Mouse (Mus musculus): ENCODE results near the gene Xpnpep3.
"Not testable (repeated sequence)": the region's sequence is repeated elsewhere in the genome, so short reads cannot be mapped to it uniquely, and the experiment has no call there.

The Xpnpep3 gene

GRCm38 (mm10) chr15:81405008-81405407, 5.1 kb downstream of the Xpnpep3 start:
- DNase-seq, result no peak

DNA sequence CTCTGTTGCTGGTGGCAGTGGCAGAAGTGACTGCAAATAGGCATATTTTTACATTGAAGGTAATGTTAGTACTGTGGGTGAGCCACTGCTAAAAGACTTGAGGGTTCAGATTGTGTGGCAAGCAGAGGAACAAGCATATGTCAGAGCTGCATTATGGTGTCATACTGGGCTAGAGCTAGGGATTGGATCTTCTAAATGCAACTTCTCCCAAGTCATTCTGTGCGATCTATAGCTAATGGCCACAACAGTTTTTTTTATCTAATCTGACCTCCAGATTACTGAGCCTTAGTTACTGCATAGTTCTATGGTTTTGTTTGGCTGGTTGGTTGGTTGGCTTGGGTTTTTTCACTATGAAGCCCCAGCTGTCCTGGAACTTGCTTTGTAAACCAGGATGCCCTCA, 8.3 kb downstream of the Xpnpep3 start, which contains the start of gene Dnajb7:
Dnajb7 (minus strand) TSS at position 101 of the 400 bp plus-strand sequence.
- DNase-seq, result no peak

DNA sequence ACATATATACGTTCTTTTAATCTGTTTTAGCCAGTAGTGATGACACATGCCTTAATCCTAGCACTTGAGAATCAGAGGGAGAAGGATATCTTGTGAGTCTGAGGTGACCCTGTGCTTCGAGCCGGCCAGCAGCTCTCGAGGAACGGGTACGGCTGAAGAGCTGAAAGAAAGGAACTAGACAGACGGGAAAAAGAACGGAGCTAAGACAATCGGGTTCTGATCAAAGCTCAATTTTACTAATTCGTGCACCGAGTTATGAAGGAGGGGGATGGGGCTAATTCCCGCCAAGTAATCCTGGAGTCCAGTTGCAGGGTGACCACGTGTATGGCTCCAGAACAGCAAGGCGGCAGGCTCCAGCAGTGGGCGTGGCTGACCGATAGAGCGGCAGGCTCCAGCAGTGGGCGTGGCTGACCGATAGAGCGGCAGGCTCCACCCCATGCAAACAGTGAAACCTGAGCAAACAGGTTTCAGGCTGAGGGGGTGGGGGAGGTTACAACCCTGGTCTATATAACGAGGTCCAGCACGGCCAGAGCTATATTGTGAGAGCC, 16.9 kb downstream of the Xpnpep3 start:
- DNase-seq, result peak; percentile 85 to 88

DNA sequence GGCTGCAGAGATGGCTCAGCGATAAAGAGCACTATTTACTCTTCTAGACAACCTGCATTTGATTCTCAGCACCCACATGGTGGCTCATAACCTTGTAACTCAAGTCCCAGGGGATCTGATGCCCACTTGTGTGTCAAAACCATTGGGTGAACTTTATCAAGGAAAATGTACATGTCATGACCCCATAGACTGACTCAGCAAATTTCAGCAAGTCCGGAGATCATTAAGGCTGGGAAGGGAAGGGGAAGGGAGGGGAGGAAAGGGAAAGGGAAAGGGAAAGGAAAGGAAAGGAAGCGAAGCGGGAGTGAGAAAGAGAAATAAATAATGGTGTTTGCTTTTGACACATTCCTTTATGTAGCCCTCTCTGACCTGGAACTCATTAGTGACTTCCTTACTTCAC, 18.1 kb downstream of the Xpnpep3 start:
- no peak for DNase-seq

- DNase-seq, result no peak
These were observed 21.5 kb downstream of the Xpnpep3 start for GRCm38 (mm10) chr15:81421454-81421853.

DNA sequence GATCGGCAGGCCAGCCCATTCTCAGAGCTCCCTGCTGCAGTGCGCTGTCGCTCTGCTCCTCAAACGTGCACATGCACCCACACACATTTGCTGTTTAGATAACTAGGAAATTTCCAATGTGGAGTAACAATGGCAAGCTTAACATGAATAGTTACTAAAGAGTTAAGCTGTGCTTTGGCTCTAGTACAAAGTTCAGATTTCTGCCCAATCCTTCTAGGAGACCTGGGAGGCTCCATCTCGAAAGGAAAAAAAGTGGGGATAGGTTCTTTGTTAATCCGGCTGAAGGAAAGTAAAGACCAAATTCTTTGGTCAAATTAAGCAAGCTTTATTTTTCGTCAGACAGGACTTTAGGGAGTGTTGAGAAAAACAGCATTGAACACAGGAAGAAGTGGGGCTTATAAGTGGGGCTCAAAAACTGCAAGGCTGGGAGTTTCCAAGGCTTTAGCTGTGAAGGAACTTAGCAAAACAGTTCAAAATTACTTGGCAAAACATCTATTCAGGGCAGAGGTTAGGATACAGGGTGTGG, 22.3 kb downstream of the Xpnpep3 start:
- no peak for DNase-seq

DNA sequence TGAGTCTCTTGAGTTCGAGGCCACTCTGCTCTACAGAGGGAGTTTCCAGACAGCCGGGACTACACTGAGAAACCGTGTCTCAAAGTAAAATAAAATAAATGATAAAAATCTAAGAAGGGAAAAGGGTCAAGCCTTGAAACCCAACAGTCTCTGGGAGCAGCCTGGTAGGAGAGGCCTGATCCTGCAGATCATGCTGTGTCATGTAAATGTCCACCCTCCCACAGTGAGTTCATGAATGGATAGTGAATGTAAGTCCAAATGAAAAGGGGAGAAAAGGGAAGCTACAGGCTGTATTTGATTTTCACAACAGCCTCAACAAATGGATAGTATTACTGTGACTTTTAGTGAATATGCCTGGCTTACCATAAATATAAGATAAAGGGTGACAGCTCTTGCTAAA, 25.4 kb downstream of the Xpnpep3 start:
- DNase-seq, result no peak

- no peak for DNase-seq
These were observed 28.0 kb downstream of the Xpnpep3 start for GRCm38 (mm10) chr15:81427947-81428346.

DNA sequence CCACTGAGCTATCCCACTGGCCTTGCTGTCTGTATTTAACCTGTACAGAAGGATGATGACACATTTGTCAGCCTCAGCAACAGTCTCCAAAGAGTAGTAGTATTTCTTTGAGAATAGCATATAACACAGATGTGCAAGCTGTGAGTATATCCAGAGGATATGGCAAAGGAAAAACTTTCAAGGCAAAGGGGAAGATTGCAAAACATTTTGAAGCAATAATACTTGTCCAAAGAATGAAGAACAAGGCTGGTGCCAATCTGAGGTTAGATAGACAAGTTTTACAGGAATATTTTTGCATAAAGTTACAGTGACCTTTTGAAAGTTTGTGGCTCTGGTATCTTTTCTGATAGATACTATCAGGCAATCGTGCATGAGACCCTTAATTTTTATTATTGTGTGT, 31.3 kb downstream of the Xpnpep3 start:
- no peak for DNase-seq

- DNase-seq, result no peak
These were observed 38.4 kb downstream of the Xpnpep3 start for GRCm38 (mm10) chr15:81438345-81438744.

DNA sequence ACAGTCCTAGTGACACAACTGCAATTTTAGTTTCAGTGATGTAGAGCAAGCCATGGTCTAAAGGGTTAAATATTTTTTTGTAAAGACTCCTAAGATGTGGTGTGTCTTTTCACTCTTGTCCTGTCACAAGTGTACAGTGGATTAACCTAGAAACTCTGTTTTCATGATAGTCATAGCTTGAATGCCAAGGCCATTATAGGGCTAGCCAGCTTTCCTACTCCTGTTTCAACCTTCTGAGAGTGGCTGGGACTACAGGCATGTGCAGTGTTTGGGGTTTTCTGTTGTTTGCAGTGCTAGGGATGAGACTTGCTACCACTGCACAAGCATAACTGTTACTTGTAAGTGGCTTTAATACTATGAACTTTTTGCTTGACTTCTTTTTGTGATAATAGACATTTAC, 39.3 kb downstream of the Xpnpep3 start:
- no peak for DNase-seq

GRCm38 (mm10) chr15:81448463-81448862, 48.5 kb downstream of the Xpnpep3 start:
- peak in 1 of 2 experiments; percentile 63 for DNase-seq

DNA sequence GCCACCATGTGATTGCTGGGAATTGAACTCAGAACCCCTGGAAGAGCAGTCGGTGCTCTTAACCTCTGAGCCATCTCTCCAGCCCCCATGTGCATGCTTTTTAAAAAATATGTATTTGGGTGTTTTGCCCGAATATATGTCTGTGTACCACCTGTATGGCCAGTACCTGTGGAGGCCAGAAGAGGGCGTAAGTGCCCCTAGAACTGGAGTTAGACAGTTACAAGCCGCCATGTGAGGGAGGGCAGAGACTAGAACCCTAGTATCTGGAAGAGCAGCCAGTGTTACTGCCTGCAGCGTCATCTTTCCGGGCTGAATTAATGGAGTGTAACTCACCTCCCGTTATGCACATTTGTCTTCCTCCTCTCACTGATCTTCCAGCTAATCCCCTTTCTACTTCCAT, 61.6 kb downstream of the Xpnpep3 start:
- DNase-seq, result no peak

DNA sequence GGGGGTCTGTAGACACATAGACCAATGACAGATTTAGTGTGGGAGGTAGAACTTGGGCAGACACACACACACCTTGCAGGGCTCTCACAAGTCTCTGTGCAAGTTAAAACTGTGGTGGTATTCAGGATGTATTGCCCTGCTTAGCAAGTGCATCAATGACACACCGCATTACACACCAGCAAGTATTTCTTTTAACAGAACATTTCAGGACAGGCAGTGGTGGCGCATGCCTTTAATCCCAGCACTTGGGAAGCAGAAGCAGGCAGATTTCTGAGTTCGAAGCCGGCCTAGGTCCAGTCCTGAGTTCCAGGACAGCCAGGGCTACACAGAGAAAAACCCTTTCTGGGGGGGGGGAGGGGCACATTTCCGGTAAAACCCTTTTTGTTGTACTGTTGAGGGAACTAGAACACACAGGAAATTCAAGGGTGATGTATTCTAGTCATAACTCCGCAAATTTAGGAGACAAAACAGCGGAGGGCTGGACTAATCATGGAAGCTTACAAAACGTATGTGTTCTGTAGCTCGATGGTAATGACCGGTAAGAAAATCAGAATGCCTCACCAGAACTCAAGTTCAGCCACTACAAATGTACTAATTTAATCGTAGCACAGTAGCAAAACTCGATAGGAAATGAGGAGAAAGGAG, 65.2 kb downstream of the Xpnpep3 start:
- no peak for DNase-seq

DNA sequence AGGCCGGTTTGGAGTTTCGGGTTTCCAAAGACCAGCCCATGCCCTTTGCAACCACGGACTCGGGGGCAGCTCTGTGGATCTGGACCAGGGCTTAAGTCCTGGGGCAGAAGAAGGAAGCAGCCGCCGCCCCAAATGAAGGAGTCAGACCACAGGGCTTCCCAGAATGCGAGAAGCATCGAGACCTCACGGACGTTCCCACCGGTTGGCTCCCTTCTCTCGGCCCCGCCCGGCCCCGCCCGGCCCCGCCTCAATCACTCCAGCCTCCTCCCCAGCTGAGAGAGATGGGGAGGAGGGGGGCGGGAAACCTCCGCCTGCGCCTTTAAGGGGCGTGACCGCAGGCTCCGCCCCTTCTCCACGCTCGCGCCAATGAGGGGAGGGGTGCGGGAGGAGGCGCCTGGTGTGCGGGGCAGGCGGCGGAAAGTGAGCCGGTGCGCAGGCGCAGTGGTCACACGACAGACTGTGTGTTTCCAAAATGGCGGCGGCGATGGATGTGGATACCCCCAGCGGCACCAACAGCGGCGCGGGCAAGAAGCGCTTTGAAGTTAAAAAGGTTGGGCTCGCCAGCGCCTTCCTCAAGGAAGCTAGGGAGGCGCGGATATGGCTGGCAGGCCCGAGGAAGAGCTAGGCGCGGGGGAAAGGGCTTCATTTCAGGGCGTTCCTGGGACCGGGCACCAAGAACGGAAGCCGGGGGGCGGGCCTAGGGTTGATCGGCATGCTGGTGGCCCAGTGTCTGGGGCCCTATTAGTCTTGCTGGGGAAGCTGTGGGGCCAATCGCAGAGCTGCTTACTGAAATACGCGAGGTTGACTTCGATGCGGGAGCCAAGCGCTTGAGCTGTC, 66.2 kb downstream of the Xpnpep3 start, which contains the start of gene Rbx1:
Rbx1 (plus strand) TSS at position 396 of the 837 bp plus-strand sequence.
- peak; percentile 98 for DNase-seq

- no peak for DNase-seq
These were observed 66.8 kb downstream of the Xpnpep3 start for GRCm38 (mm10) chr15:81466738-81467113.

DNA sequence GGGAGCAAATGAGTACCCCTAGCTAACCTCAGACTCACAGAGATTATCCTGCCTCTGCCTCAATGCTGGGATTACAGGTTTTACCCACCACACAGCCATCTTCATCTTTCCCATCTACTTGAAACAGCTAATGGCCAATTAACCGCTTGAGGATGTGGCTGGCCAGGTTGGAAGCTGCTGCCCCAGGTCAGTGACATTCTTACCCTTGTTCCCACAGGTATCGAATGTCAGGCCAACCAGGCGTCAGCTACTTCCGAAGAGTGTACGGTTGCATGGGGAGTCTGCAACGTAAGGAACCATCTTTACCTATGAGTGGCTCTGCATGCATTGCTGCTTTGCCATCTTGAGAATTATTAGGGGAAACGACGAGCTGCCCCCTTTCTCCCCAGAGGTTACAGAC, 70.8 kb downstream of the Xpnpep3 start:
- no peak for DNase-seq

DNA sequence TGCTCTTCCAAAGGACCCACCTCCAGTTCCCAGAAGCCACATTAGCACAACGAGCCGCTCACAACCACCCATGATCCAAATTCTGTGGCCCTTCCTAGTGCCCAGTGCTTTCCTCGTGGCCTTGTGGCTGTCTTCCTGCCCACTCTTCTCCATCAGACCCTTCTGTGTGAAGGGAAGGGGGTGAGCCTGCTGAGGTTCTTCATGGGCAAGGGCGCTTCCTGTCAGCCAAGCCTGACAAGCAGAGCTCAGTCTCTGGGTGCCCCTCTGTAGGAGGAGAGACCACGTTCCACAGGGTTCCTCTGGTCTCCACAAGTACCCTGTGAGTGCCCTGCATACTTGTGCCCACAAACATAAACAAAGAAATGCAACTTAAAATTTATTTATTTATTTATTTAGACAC, 72.3 kb downstream of the Xpnpep3 start:
- DNase-seq, result no peak

DNA sequence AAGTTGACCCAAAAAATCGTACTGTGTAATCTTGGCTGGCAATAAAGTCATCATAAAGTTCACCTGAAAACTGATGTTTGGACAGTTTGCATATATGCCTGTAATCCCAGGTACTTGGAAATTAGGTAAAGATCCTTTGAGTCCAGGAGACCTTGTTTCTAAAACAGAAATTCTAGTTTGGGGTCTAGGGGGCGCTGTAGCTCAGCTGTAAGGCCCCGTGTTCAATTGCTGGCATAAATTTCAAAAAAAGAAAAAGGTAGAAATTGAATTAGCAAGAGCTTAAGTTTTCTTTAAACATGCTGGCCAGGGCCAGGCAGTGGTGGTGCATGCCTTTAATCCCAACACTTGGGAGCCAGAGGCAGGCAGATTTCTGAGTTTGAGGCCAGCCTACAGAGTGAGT, 75.7 kb downstream of the Xpnpep3 start:
- DNase-seq, result peak in 1 of 2 experiments; percentile 34

GRCm38 (mm10) chr15:81476597-81476996, 76.7 kb downstream of the Xpnpep3 start:
- DNase-seq, result no peak

DNA sequence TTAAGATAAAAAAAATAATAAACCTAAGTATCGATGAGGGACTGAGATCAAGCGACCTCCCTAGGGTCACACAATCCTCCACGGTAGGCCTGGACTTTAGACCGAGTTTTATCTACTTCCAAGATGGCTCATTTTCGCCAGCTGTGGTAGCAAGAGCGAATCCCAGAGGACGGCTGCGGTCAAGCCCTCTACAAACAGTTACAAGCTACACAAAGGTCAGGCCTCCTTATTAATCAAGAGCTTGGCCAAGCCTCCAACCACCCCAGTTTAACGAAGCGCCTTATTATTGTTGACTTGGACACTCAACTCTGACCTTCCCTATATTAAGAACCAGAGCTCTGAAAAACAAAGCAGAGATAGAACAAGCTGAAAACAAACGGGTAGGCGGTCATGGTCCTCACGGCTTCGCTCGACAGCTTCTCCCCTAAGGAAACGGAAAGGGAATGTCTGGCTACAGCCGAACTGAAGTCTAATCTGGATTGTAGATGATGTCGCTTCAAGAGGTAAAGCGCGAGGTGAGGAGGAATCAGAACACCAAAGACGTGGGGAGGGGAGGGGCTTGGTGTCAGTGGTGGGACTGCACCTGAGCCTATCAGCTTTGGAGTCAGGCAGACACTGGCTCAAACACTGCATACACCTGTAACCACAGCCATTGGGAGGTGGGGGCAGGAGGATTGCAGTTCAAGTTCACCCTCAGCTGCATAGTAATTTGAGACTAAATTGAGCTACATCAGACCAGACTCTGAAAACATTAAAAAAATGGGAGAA, 79.7 kb downstream of the Xpnpep3 start:
- no peak for DNase-seq

DNA sequence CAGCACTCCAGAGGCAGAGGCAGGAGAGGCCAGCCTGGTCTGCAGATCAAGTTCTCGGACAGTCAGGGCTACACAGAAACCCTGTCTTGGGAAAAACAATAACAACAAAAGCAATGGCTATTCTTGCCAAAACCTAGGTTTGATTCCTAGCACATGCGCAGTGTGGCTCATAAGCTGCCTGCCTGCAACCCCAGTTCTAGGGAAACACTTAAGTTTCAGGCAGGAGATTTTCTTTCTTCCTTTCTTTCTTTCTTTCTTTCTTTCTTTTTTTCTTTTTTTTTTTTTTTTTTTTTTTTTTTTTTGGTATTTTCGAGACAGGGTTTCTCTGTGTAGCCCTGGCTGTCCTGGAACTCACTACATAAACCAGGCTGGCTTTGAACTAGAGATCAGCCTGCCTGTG, 80.3 kb downstream of the Xpnpep3 start:
- not testable (repeated sequence) for DNase-seq

- DNase-seq, result peak; percentile 77 to 83
These were observed 81.0 kb downstream of the Xpnpep3 start for GRCm38 (mm10) chr15:81480977-81481379.
